Mouse (Mus musculus) cerebellum, adult 11 months (tissue): ENCODE data around the gene Fbxw26.
"Not testable (repeated sequence)": the region's sequence is repeated elsewhere in the genome, so short reads cannot be mapped to it uniquely, and the experiment has no call there.

Experiments used
- DNase-seq: peaks from one replicate; pipeline ENCODE4 v3.0.0; 2022

Fbxw26 gene

GRCm38 (mm10) chr9:109745989-109746388, at the start of gene Fbxw26:
Gene Fbxw26 (minus strand): TSS chr9:109746089.
- DNase-seq = not testable (repeated sequence)

DNA sequence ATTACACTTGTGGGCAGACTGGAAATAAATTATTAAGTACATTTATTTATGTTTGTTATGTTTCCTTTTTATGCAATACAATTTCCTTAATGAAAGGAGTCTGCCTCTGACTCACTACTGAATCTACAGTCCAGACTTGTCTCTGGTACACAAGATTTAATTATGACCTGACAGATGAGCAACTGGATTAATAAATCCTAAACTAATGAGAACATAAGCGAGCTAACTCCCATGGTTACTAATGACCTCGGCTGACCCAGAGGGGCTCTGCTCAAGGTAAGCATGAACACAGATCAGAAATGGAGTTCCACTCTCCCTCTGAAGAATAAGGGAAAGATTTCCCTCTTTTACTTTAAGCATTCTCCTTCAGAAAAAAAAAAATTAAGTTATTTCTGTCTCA, 49.3 kb upstream of the Fbxw26 start:
- DNase-seq = no peak

GRCm38 (mm10) chr9:109790570-109790969, 44.7 kb upstream of the Fbxw26 start, which contains the start of gene Fbxw27:
Gene Fbxw27 (minus strand): TSS chr9:109790670.
- DNase-seq = not testable (repeated sequence)

- DNase-seq = not testable (repeated sequence)
Measured at GRCm38 (mm10) chr9:109766841-109767240, 21.0 kb upstream of the Fbxw26 start.

GRCm38 (mm10) chr9:109702600-109702999, 43.3 kb downstream of the Fbxw26 start, which contains the start of gene Fbxw18:
Gene Fbxw18 (minus strand): TSS chr9:109702700.
- DNase-seq = not testable (repeated sequence)

DNA sequence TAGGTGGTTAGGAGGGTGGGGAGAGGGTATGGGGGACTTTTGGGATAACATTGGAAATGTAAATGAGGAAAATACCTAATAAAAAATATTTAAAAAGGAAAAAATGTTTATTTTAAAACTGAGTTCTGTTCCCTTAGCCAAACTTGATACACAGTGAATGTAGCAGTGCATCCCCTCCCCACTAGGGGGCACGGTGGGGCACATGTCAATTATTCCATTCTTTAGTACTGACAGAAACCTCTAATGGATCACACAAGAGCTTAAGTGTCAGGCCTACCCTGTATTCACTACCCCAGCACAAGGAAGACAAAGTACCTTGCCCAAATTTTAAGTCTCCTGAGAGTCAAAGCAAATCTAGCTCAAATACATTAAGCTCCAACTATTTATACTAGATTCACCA, 60.6 kb downstream of the Fbxw26 start:
- DNase-seq = peak; percentile 5
